16 mouse cellular contexts compared by ENCODE assay signal in genomic region chr11:40371696-40372095, GRCm38 (mm10).
"Had no signal": no experiment of that assay in that cellular context is flagged by ENCODE, and none has a peak within 500 bp of the region (broad histone marks: within the 10 kb centered on the region; RNA-seq: fewer than 3 reads in every experiment).

No protein-coding gene starts in this region.

- DNase-seq: retina, postnatal 1 day; right cerebral cortex, adult 18-20 months; right cerebral cortex, postnatal 14 days; right cerebral cortex, postnatal 25 days; right cerebral cortex, postnatal 4 days; spleen, adult 18-20 months; thymus, adult 18-20 months; thymus, adult 2 months; thymus, postnatal 14 days; thymus, postnatal 25 days; thymus, postnatal 36 days; thymus, postnatal 4 days had no signal

- H3K27ac ChIP-seq: neural tube, embryonic 13.5 days; neural tube, embryonic 15.5 days; stomach, embryonic 15.5 days; stomach, postnatal 0 days had no signal

- H3K4me2 ChIP-seq: neural tube, embryonic 13.5 days; neural tube, embryonic 15.5 days; stomach, embryonic 15.5 days had no signal

- H3K27me3 ChIP-seq: neural tube, embryonic 13.5 days; neural tube, embryonic 15.5 days; stomach, embryonic 15.5 days had no signal

- H3K9me3 ChIP-seq: neural tube, embryonic 13.5 days; neural tube, embryonic 15.5 days; stomach, embryonic 15.5 days had no signal

- H3K9ac ChIP-seq: neural tube, embryonic 13.5 days; neural tube, embryonic 15.5 days; stomach, embryonic 15.5 days had no signal

- H3K4me1 ChIP-seq: neural tube, embryonic 13.5 days; neural tube, embryonic 15.5 days; stomach, embryonic 15.5 days had no signal

- H3K4me3 ChIP-seq: neural tube, embryonic 13.5 days; neural tube, embryonic 15.5 days; stomach, embryonic 15.5 days had no signal

- H3K36me3 ChIP-seq: neural tube, embryonic 13.5 days; neural tube, embryonic 15.5 days; stomach, embryonic 15.5 days had no signal
